Mouse (Mus musculus) stomach, postnatal 0 days (tissue): ENCODE data around the gene Gm28374.

ENCODE experiments used
- CTCF ChIP-seq: IDR thresholded peaks from 2 replicates; pipeline ENCODE4 v1.5.1; 2016; ENCODE audit warnings: antibody characterized with exemption, low read depth, mild to moderate bottlenecking, moderate library complexity
- EP300 ChIP-seq: optimal IDR thresholded peaks from 2 replicates; pipeline ENCODE3; 2016; ENCODE audit warnings: antibody characterized with exemption

- TF ChIP-seq CTCF (no peak), EP300 (no peak)
These were observed 2.0 kb downstream of the Gm28374 start, which contains the start of gene Tmem262 for GRCm38 (mm10) chr19:6079983-6080480.
